Mouse (Mus musculus): Measurements from ENCODE around the gene Gpr85.

GRCm38 (mm10) chr6:13835720-13836665 lies 3.7 kb downstream of the Gpr85 start:
- TF ChIP-seq CTCF (conservative IDR thresholded peaks at IDR 0.05; ENCODE audit: low read length) (no peak), NANOG (IDR thresholded peaks at IDR 0.05; ENCODE audit: borderline replicate concordance, low read length) (no peak), POU5F1 (IDR thresholded peaks at IDR 0.05; ENCODE audit: borderline replicate concordance, low read length) (no peak)
